Mouse (Mus musculus): ENCODE measurements at regions not wholly inside any gene's neighbourhood (a gene's known extent, or its start where the extent isn't known, plus 50 kb on each side); places are given as distances from the start of the nearest gene placed in this dataset.
"Not testable (repeated sequence)": the region's sequence is repeated elsewhere in the genome, so short reads cannot be mapped to it uniquely, and the experiment has no call there.

DNA sequence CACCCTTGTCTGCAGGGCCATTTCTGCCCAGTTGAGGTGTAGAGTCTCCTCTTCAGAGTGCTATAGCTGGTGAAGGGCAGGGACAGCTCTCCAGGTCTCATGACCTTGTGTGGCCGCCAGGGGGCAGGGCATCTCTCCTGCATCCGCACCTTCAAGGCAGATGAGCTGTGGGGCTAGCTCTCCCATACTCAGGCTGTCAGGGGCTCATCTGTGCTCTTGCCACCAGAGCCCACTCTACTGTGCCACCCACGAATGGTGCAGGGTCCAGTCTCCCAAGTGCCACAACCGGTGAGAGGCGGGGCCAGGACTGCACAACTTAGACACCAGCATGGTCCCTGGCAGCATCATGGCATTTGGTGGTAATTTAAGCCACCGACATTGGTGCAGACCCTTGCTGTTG is 111.3 kb downstream of the Syt10 start:
- DNase-seq (ENCODE audit: low read depth) = peak; percentile 36
- TF ChIP-seq POLR2A (IDR thresholded peaks at IDR 0.05; ENCODE audit: borderline replicate concordance, extremely low read depth, insufficient read depth, insufficient read length, poor library complexity, severe bottlenecking) (no peak), CTCF (IDR thresholded peaks at IDR 0.05; ENCODE audit: borderline replicate concordance, extremely low read depth, insufficient read depth, insufficient read length) (peak; percentile 71)

DNA sequence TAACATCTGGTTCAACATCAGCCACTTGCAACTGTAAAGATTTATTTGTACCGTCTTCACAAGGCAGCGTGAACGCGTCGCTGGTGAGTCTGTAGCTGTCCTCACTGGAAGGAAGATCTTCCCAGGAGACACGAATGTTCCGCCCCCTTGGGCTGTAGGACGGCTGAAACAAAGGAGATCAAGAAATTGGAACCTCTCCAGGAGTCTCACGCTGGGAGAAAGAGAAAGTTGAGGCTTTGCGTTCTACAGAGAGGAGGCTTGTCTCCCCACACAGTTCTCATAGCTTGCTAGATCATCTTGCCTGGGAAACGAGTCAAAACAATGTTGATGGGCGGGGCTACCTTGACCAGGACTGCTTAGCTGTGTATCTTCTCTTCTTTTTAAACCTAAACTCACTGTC is 117.3 kb downstream of the Syt10 start:
- DNase-seq (ENCODE audit: low read depth) = peak; percentile 29
- TF ChIP-seq POLR2A (IDR thresholded peaks at IDR 0.05; ENCODE audit: borderline replicate concordance, extremely low read depth, insufficient read depth, insufficient read length, poor library complexity, severe bottlenecking) = no peak
- TF ChIP-seq CTCF (IDR thresholded peaks at IDR 0.05; ENCODE audit: borderline replicate concordance, extremely low read depth, insufficient read depth, insufficient read length) = no peak

GRCm38 (mm10) chr15:89697221-89697620 is 105.5 kb upstream of the Rabl2 start:
- TF ChIP-seq POLR2A (IDR thresholded peaks at IDR 0.05; ENCODE audit: borderline replicate concordance, extremely low read depth, insufficient read depth, insufficient read length, poor library complexity, severe bottlenecking) (no peak), CTCF (IDR thresholded peaks at IDR 0.05; ENCODE audit: borderline replicate concordance, extremely low read depth, insufficient read depth, insufficient read length) (no peak)
- no peak for DNase-seq (ENCODE audit: low read depth)

DNA sequence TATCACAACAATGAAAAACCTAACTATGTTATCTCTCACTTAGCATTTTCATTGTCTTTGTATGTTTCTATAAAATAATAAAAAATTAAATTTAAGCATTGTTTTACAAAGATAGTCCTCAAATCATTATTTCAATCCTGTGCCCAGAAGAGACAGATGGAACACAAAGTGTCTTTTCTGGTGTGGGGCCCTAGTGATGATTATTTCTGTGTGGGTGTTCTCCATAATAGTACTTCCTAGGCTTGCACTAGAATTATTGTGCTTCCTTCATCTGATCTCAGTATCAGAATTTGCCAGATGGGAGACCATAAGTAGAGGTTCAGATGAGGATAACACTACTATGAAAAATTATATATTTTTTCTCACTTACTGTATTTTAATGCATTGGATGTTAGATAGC is 84.6 kb upstream of the Rabl2 start:
- DNase-seq (ENCODE audit: low read depth) = no peak
- no peak for TF ChIP-seq POLR2A (IDR thresholded peaks at IDR 0.05; ENCODE audit: borderline replicate concordance, extremely low read depth, insufficient read depth, insufficient read length, poor library complexity, severe bottlenecking)
- TF ChIP-seq CTCF (IDR thresholded peaks at IDR 0.05; ENCODE audit: borderline replicate concordance, extremely low read depth, insufficient read depth, insufficient read length) = no peak

DNA sequence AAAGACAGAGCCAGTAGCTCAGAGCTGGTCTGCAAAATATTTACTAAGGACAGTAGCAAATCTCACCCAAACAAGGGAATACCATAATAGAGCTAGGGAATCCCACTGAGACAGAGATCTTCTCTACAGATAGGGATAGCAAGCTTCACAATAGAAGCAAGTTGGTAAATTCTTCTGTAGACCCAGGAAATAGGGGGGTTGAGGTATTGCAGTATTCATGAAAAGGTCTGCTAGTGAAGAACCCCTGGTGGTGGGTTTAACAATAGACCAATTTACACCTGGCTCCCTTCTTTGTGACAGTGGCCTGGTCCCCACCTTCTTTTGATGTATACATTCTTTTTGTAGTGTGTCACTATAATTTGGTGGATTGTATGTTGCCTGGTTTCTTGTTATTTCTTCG is 64.8 kb upstream of the Rabl2 start:
- DNase-seq (ENCODE audit: low read depth) = not testable (repeated sequence)

Measured in brain, embryonic 14.5 days (tissue).